Mouse (Mus musculus) c-Kit-positive CD71-negative TER-119-negative erythroid progenitor cells, embryonic 14.5 days (primary cell): ENCODE results near the gene Zfp36.

Experiments
- DNase-seq: peaks from one replicate; pipeline ENCODE4 v3.0.0-alpha.2; 2013; ENCODE audit warnings: low read depth

The Zfp36 gene

GRCm38 (mm10) chr7:28368276-28368920, 11.7 kb downstream of the Zfp36 start:
- DNase-seq: no peak

- no peak for DNase-seq
Measured at GRCm38 (mm10) chr7:28367663-28368275, 12.3 kb downstream of the Zfp36 start.

- no peak for DNase-seq
Measured at GRCm38 (mm10) chr7:28362441-28363060, 17.5 kb downstream of the Zfp36 start.

- DNase-seq: no peak
Measured at GRCm38 (mm10) chr7:28361647-28362341, 18.3 kb downstream of the Zfp36 start.

- no peak for DNase-seq
Measured at GRCm38 (mm10) chr7:28360291-28360690, 19.8 kb downstream of the Zfp36 start.

GRCm38 (mm10) chr7:28359854-28360253, 20.2 kb downstream of the Zfp36 start:
- no peak for DNase-seq

- no peak for DNase-seq
Measured at GRCm38 (mm10) chr7:28358431-28358830, 21.6 kb downstream of the Zfp36 start.

GRCm38 (mm10) chr7:28357984-28358383, 22.1 kb downstream of the Zfp36 start:
- DNase-seq: no peak

GRCm38 (mm10) chr7:28356981-28357380, 23.1 kb downstream of the Zfp36 start:
- no peak for DNase-seq

- DNase-seq: no peak
Measured at GRCm38 (mm10) chr7:28355221-28355620, 24.8 kb downstream of the Zfp36 start.

- no peak for DNase-seq
Measured at GRCm38 (mm10) chr7:28354596-28354995, 25.5 kb downstream of the Zfp36 start.

- no peak for DNase-seq
Measured at GRCm38 (mm10) chr7:28354113-28354581, 25.9 kb downstream of the Zfp36 start.

GRCm38 (mm10) chr7:28353267-28353666, 26.8 kb downstream of the Zfp36 start:
- DNase-seq: no peak

GRCm38 (mm10) chr7:28351676-28352191, 28.3 kb downstream of the Zfp36 start:
- DNase-seq: no peak

- peak; percentile 97 for DNase-seq
Measured at GRCm38 (mm10) chr7:28350155-28350883, 29.7 kb downstream of the Zfp36 start, which contains the start of gene Rps16. Rps16 (plus strand) TSS chr7:28350652.

GRCm38 (mm10) chr7:28348601-28349000, 31.5 kb downstream of the Zfp36 start:
- no peak for DNase-seq

- no peak for DNase-seq
Measured at GRCm38 (mm10) chr7:28347746-28348145, 32.3 kb downstream of the Zfp36 start.

- peak; percentile 65 for DNase-seq
Measured at GRCm38 (mm10) chr7:28344637-28345036, 35.4 kb downstream of the Zfp36 start.

- DNase-seq: no peak
Measured at GRCm38 (mm10) chr7:28341381-28341780, 38.7 kb downstream of the Zfp36 start.

GRCm38 (mm10) chr7:28339213-28339917, 40.7 kb downstream of the Zfp36 start:
- DNase-seq: peak; percentile 65
